Mouse (Mus musculus) midbrain, embryonic 11.5 days (tissue): ENCODE data around the gene Wfdc11. TPM values are rescaled to one million over a fixed set of nuclear protein-coding genes. Genes with fewer than 3 reads are reported as not detected.
"Not testable (repeated sequence)": the region's sequence is repeated elsewhere in the genome, so short reads cannot be mapped to it uniquely, and the experiment has no call there.

ENCODE experiments used
- ATAC-seq: fragments of 200-750 bp; cut with Nextera tagmentation; 2 replicates; pipeline ENCODE4 v1.8.0; 2017; ENCODE audit warnings: moderate TSS enrichment, moderate library complexity; ENCODE audit not compliant: low FRiP score
- DNase-seq: peaks from one replicate; pipeline ENCODE4 v3.0.0; 2015; ENCODE audit warnings: low spot score; ENCODE audit errors: missing footprints
- H3K27ac ChIP-seq: fragments of 300-500 bp; sonication (generic); 2 replicates; pipeline ENCODE4 v1.5.1; 2014; ENCODE audit warnings: low read depth, low read length
- H3K27me3 ChIP-seq: fragments of 300-500 bp; sonication (generic); 2 replicates; pipeline ENCODE4 v1.6.1; 2014; ENCODE audit warnings: mild to moderate bottlenecking, low read length, moderate library complexity, mixed read lengths; ENCODE audit not compliant: control insufficient read depth, insufficient read depth
- H3K36me3 ChIP-seq: fragments of 300-500 bp; sonication (generic); 2 replicates; pipeline ENCODE4 v1.6.1; 2014; ENCODE audit warnings: mild to moderate bottlenecking, low read length, moderate library complexity, mixed read lengths; ENCODE audit not compliant: control insufficient read depth, insufficient read depth
- H3K4me1 ChIP-seq: fragments of 300-500 bp; sonication (generic); 2 replicates; pipeline ENCODE4 v1.6.1; 2014; ENCODE audit warnings: low read length; ENCODE audit not compliant: control insufficient read depth, insufficient read depth
- H3K4me2 ChIP-seq: fragments of 300-500 bp; sonication (generic); 2 replicates; pipeline ENCODE4 v1.6.1; 2014; ENCODE audit warnings: mild to moderate bottlenecking, moderate library complexity
- H3K4me3 ChIP-seq: fragments of 300-500 bp; sonication (generic); 2 replicates; pipeline ENCODE4 v1.5.1; 2014; ENCODE audit warnings: low read depth, low read length
- H3K9ac ChIP-seq: fragments of 300-500 bp; sonication (generic); 2 replicates; pipeline ENCODE4 v1.6.1; 2014; ENCODE audit warnings: low read length
- H3K9me3 ChIP-seq: fragments of 300-500 bp; sonication (generic); 2 replicates; pipeline ENCODE4 v1.6.1; 2016; ENCODE audit warnings: low read length; ENCODE audit not compliant: control insufficient read depth
- WGBS: fragments of 180-500 bp; shearing (Covaris S2); extraction: QIAGEN DNeasy Blood & Tissue Kit; methylation state at CpG from one replicate; pipeline ENCODE4 v1.1.7; 2014; 5-methylcytosine and 5-hydroxymethylcytosine counted together
- polyA plus RNA-seq: library from polyadenylated mRNA; unstranded; fragments of >200 nt; fragmentation: Nextera tagmentation; extraction: Ambion mirVana; gene quantifications from 2 replicates; pipeline ENCODE4 v1.2.1, GENCODE M21; 2014

The Wfdc11 gene
- polyA plus RNA-seq, 1 experiment from 2014 or later: not detected

DNA sequence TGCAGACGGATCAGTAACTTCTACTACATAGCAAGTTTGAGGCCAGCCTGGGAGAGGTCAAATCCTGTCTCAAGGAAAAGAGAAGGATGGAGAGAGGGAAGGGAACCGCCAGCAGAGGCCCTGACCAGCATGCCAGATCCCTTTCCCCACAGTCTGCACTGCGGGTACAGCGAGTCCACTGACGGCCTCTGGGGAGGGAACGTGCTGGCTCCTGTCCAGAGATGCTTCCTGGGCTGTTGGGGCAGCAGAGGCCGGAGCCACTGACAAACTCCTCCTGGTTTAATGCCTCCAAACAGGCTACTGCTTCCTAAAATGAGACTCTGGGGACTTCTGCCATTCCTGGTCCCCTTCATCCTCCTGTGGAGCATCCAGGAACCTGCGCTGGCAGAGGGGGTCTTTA, 60.4 kb downstream of the Wfdc11 start, which contains the start of the genes Wfdc6b and Wfdc8:
Wfdc6b (plus strand) TSS at position 52 of the 400 bp plus-strand sequence.
Wfdc8 (minus strand) TSS at position 156 of the 400 bp plus-strand sequence.
- H3K27me3 ChIP-seq, ATAC-seq, H3K27ac ChIP-seq, H3K4me2 ChIP-seq, H3K9me3 ChIP-seq, H3K4me3 ChIP-seq, H3K4me1 ChIP-seq, H3K9ac ChIP-seq, H3K36me3 ChIP-seq, DNase-seq: not testable (repeated sequence)
- WGBS: 74% methylated on average over 8 of the region's 8 CpGs

Other genes with a start within 250 kb of the Wfdc11 start
- 9.7 and 9.9 TPM in 2 replicates for gene Sdc4, start 230.2 kb downstream of the Wfdc11 start, polyA plus RNA-seq
- gene Sys1, start 217.1 kb downstream of the Wfdc11 start, polyA plus RNA-seq: 62.0 and 63.6 TPM in 2 replicates
- gene Gm20458, start 213.1 kb downstream of the Wfdc11 start, polyA plus RNA-seq: 4.7 and 5.0 TPM in 2 replicates
- not detected in 2 replicates for gene Trp53tg5, start 200.4 kb downstream of the Wfdc11 start, polyA plus RNA-seq
- gene Dbndd2, start 188.0 kb downstream of the Wfdc11 start, polyA plus RNA-seq: 3.1 and 3.4 TPM in 2 replicates
- 48.1 and 51.9 TPM in 2 replicates for gene Pigt, start 176.6 kb downstream of the Wfdc11 start, polyA plus RNA-seq
- 15.4 and 21.7 TPM in 2 replicates for gene Wfdc2, start 111.7 kb downstream of the Wfdc11 start, polyA plus RNA-seq
- gene Spint3, start 100.6 kb downstream of the Wfdc11 start, polyA plus RNA-seq: not detected in 2 replicates
- not detected in 2 replicates for gene Wfdc6a, start 88.6 kb downstream of the Wfdc11 start, polyA plus RNA-seq
- gene Eppin, start 80.5 kb downstream of the Wfdc11 start, polyA plus RNA-seq: not detected in 2 replicates
- gene Wfdc6b, start 60.6 kb downstream of the Wfdc11 start, polyA plus RNA-seq: not detected in 2 replicates
- not detected in 2 replicates for gene Wfdc8, start 60.5 kb downstream of the Wfdc11 start, polyA plus RNA-seq
- not detected in 2 replicates for gene Wfdc16, start 35.3 kb downstream of the Wfdc11 start, polyA plus RNA-seq
- not detected in 2 replicates for gene Wfdc10, start 18.0 kb downstream of the Wfdc11 start, polyA plus RNA-seq
- gene Wfdc9, start 17.5 kb downstream of the Wfdc11 start, polyA plus RNA-seq: not detected in 2 replicates
- 0.21 TPM in 1 of 2 replicates, not detected in the other for gene Wfdc13, start 11.0 kb upstream of the Wfdc11 start, polyA plus RNA-seq
- gene Spint4, start 24.4 kb upstream of the Wfdc11 start, polyA plus RNA-seq: not detected in 2 replicates
- not detected in 2 replicates for gene Spint5, start 41.2 kb upstream of the Wfdc11 start, polyA plus RNA-seq
- gene Wfdc3, start 71.8 kb upstream of the Wfdc11 start, polyA plus RNA-seq: 0.66 and 0.85 TPM in 2 replicates
- gene Dnttip1, start 71.9 kb upstream of the Wfdc11 start, polyA plus RNA-seq: 75.9 and 82.5 TPM in 2 replicates
- 520 and 544 TPM in 2 replicates for gene Ube2c, start 95.8 kb upstream of the Wfdc11 start, polyA plus RNA-seq
- not detected in 2 replicates for gene Tnnc2, start 105.9 kb upstream of the Wfdc11 start, polyA plus RNA-seq
- 10.4 and 11.7 TPM in 2 replicates for gene Snx21, start 111.7 kb upstream of the Wfdc11 start, polyA plus RNA-seq
- gene Acot8, start 130.8 kb upstream of the Wfdc11 start, polyA plus RNA-seq: 10.2 and 12.6 TPM in 2 replicates
- 11.4 and 12.6 TPM in 2 replicates for gene Zswim3, start 131.0 kb upstream of the Wfdc11 start, polyA plus RNA-seq
- gene Zswim1, start 148.6 kb upstream of the Wfdc11 start, polyA plus RNA-seq: 22.0 and 23.2 TPM in 2 replicates
- not detected in 2 replicates for gene Spata25, start 154.4 kb upstream of the Wfdc11 start, polyA plus RNA-seq
- gene Ctsa, start 158.8 kb upstream of the Wfdc11 start, polyA plus RNA-seq: 84.8 and 89.7 TPM in 2 replicates
- gene Neurl2, start 159.4 kb upstream of the Wfdc11 start, polyA plus RNA-seq: 3.8 and 4.5 TPM in 2 replicates
- 91.8 and 97.3 TPM in 2 replicates for gene Pltp, start 183.6 kb upstream of the Wfdc11 start, polyA plus RNA-seq
- gene Pcif1, start 205.2 kb upstream of the Wfdc11 start, polyA plus RNA-seq: 62.0 and 65.7 TPM in 2 replicates
- 8.2 and 8.8 TPM in 2 replicates for gene Zfp335, start 237.7 kb upstream of the Wfdc11 start, polyA plus RNA-seq